ENCODE assay signal across 8 mouse cellular contexts in the genomic region with DNA sequence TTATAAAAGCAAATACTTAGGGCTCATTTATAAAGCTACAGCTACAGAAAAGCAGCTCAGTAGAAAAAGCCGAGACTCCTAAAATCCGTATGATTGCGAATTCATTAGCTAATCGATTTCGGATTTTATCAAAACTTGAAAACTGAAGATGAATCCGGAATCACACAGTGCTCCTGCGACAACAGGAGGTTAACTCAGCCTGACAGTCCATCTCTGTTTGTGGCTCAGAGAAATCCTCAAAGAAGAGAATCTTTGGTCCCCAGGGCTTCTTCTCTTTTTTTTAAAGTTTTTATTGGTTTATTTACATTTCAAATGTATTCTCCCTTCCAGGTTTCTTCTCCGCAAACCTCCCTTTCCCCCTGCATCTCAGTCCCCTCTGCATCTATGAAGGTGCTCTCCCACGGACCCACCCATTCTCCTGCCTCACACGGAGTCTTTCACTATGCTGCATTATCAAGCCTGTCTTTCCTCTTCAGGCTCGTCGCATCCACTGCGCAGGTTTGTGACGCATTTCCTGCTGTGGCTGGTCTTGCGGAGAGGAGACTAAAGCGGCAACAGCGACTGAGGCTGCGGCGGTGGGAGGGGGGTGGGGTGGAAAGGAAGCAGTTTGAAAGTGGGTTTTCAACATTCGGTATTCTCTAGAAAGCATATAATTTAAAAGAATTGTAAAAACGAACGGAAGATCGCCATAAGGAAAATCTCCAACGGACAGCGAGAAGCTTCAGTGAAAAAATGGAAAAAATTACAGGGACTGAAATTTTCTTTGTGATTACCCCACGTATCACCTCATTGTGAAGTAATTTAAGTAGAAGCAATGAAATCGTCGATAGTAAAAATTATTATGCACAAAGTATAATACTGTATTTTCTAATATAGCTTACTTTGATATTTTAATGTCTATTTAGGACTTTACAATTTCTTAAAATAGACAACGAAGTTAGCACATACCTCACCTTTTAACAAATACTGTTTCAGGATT.
DNase-seq lines count a peak whose midpoint lies in the region; ATAC-seq and TF ChIP-seq lines count a peak whose summit lies in the region.
"Not testable (repeated sequence)": the region's sequence is repeated elsewhere in the genome, so short reads cannot be mapped to it uniquely, and the experiment has no call there.

No protein-coding gene starts in this region.

- not testable (repeated sequence) for H3K27ac ChIP-seq in hindbrain, embryonic 11.5 days (ENCODE audit: low read depth, low read length); liver, embryonic 12.5 days; midbrain, postnatal 0 days (ENCODE audit: low read depth, low read length); stomach, embryonic 16.5 days (ENCODE audit: low read length)

- peak overlapping the region; percentile 16; the same call in 1 of the 2 replicates for H3K4me3 ChIP-seq in hindbrain, embryonic 11.5 days (ENCODE audit: low read depth, low read length)
- H3K4me3 ChIP-seq in liver, embryonic 12.5 days, result peak overlapping the region; percentile 28; the same call in 1 of the 2 replicates
- H3K4me3 ChIP-seq in midbrain, postnatal 0 days (ENCODE audit: low read depth, low read length), result peak overlapping the region; percentile 28
- peak overlapping the region; percentile 29 for H3K4me3 ChIP-seq in stomach, embryonic 16.5 days (replicated peaks; ENCODE audit: low read length)

- not testable (repeated sequence) for H3K4me2 ChIP-seq in hindbrain, embryonic 11.5 days (replicated peaks; ENCODE audit: low read depth, low read length)
- peak overlapping the region; percentile 49 for H3K4me2 ChIP-seq in liver, embryonic 12.5 days
- peak overlapping the region; percentile 22; the same call in 1 of the 2 replicates for H3K4me2 ChIP-seq in midbrain, postnatal 0 days (ENCODE audit: low read depth, low read length, poor library complexity, severe bottlenecking)
- peak overlapping the region; percentile 45 for H3K4me2 ChIP-seq in stomach, embryonic 16.5 days (ENCODE audit: low read depth, low read length)

- H3K9me3 ChIP-seq in hindbrain, embryonic 11.5 days (ENCODE audit: control insufficient read depth, low read length); liver, embryonic 12.5 days (replicated peaks); midbrain, postnatal 0 days (ENCODE audit: low read length); stomach, embryonic 16.5 days (replicated peaks; ENCODE audit: control insufficient read depth, low read length): not testable (repeated sequence)

- H3K9ac ChIP-seq in hindbrain, embryonic 11.5 days (ENCODE audit: low read depth, low read length), result peak overlapping the region; percentile 40; the same call in 1 of the 2 replicates
- not testable (repeated sequence) for H3K9ac ChIP-seq in liver, embryonic 12.5 days; midbrain, postnatal 0 days (replicated peaks; ENCODE audit: low read length, poor library complexity, severe bottlenecking); stomach, embryonic 16.5 days (ENCODE audit: low read length)

- peak; percentile 91 for ATAC-seq in frontal cortex, adult (ENCODE audit: low TSS enrichment)
- ATAC-seq in hindbrain, embryonic 11.5 days (ENCODE audit: low FRiP score), result peak; percentile 94
- ATAC-seq in liver, embryonic 12.5 days, result 0 out of 2 replicates have a peak, but pooled peaks have one; percentile 37
- peak; percentile 88 for ATAC-seq in midbrain, postnatal 0 days (ENCODE audit: low FRiP score)
- peak; percentile 87 for ATAC-seq in stomach, embryonic 16.5 days (ENCODE audit: insufficient read depth, low FRiP score)

- TF ChIP-seq CTCF in midbrain, postnatal 0 days (IDR thresholded peaks at IDR 0.05), result not testable (repeated sequence)

- H3K27me3 ChIP-seq in hindbrain, embryonic 11.5 days (ENCODE audit: control insufficient read depth, insufficient read depth, low read length); liver, embryonic 12.5 days (replicated peaks); midbrain, postnatal 0 days (ENCODE audit: insufficient read depth, low read length); stomach, embryonic 16.5 days (ENCODE audit: control insufficient read depth, insufficient read depth, low read length): not testable (repeated sequence)

- H3K4me1 ChIP-seq in hindbrain, embryonic 11.5 days (replicated peaks; ENCODE audit: control insufficient read depth, insufficient read depth, low read length); liver, embryonic 12.5 days; midbrain, postnatal 0 days (ENCODE audit: insufficient read depth, low read length); stomach, embryonic 16.5 days (ENCODE audit: control insufficient read depth, insufficient read depth, low read length): not testable (repeated sequence)

- not testable (repeated sequence) for H3K36me3 ChIP-seq in hindbrain, embryonic 11.5 days (ENCODE audit: control insufficient read depth, insufficient read depth, low read length); liver, embryonic 12.5 days; midbrain, postnatal 0 days (ENCODE audit: insufficient read depth, low read length); stomach, embryonic 16.5 days (ENCODE audit: control insufficient read depth, insufficient read depth, low read length)

- peak; percentile 14 to 23 for DNase-seq in adrenal gland, adult (ENCODE audit: inconsistent age in 2 of 2, low spot score in 1 of 2)
- peak; percentile 60 to 74 for DNase-seq in cerebellum, postnatal 36 days
- DNase-seq in hindbrain, embryonic 11.5 days (ENCODE audit: low spot score), result peak; percentile 71
- peak; percentile 35 to 47 for DNase-seq in layer of hippocampus, adult 18-20 months (ENCODE audit: low spot score in 2 of 2)
- peak; percentile 86 for DNase-seq in midbrain, postnatal 0 days (ENCODE audit: low spot score)

- WGBS in hindbrain, embryonic 11.5 days, result 26% methylated on average over 29 of the region's 29 CpGs
- 21% methylated on average over 29 of the region's 29 CpGs for WGBS in liver, embryonic 12.5 days (ENCODE audit: insufficient replicate concordance)
- WGBS in midbrain, postnatal 0 days, result 29% methylated on average over 29 of the region's 29 CpGs
- 27% methylated on average over 29 of the region's 29 CpGs for WGBS in stomach, embryonic 16.5 days

Comparison
In these comparisons a context has a peak if more than half of its experiments do, and no peak if none do; other contexts are left out.
1. DNase-seq: peak in every context shown above with its lines; median percentile 86 in midbrain, postnatal 0 days; 71 in hindbrain, embryonic 11.5 days; 67 in cerebellum, postnatal 36 days; 41 in layer of hippocampus, adult 18-20 months; 18 in adrenal gland, adult.
2. ATAC-seq: peak in every context shown above with its lines; median percentile 94 in hindbrain, embryonic 11.5 days; 91 in frontal cortex, adult; 88 in midbrain, postnatal 0 days; 87 in stomach, embryonic 16.5 days; 37 in liver, embryonic 12.5 days.